Mouse (Mus musculus): ENCODE data around the gene B4galnt2. TPM values are rescaled to one million over a fixed set of nuclear protein-coding genes. Genes with fewer than 3 reads are reported as not detected.
A peak's percentile ranks its signal among the peaks of the same experiment; 100 is the strongest.

B4galnt2 gene
- polyA plus RNA-seq, 1 experiment from 2014 or later = 1.1 TPM

DNA sequence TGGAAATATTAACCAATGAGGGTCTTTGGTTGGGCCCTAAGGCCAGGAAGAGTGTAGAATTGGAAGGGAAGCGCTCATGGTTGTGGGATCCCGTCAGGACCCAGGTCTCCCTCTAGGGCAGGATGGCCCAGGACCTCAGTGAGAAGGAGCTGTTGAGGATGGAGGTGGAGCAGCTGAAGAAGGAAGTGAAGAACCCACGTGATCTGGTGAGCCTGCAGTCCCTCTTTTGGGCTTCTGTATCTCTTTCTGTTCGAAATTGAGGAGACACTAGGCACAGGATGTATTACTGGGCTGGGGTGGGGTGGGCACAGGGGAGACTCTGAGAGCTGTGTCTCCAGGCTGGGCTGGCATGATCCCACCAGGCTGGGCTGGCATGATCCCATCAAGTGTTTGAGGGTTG is 69.8 kb downstream of the B4galnt2 start:
- H3K4me3 ChIP-seq (replicated peaks; ENCODE audit: low read depth, low read length) = no peak overlapping the region
- peak overlapping the region; percentile 44; the same call in 1 of the 2 replicates for H3K4me2 ChIP-seq (ENCODE audit: low read length)
- ATAC-seq (replicated peaks; ENCODE audit: low FRiP score, low read depth) (no peak), DNase-seq (ENCODE audit: low spot score) (no peak)
- H3K36me3 ChIP-seq (ENCODE audit: insufficient read depth, low read length) = no peaks in the 10 kb centered on the region
- WGBS = 72% methylated on average over 4 of the region's 4 CpGs
- no peaks in the 10 kb centered on the region for H3K9me3 ChIP-seq (replicated peaks; ENCODE audit: low read length)
- no peaks in the 10 kb centered on the region for H3K4me1 ChIP-seq (replicated peaks; ENCODE audit: insufficient read depth, low read length)
- no peak overlapping the region for H3K27ac ChIP-seq
- H3K9ac ChIP-seq (ENCODE audit: low read depth, low read length) = no peak overlapping the region
- no peaks in the 10 kb centered on the region for H3K27me3 ChIP-seq (ENCODE audit: insufficient read depth, low read length)
- TF ChIP-seq CTCF (IDR thresholded peaks at IDR 0.05; ENCODE audit: low read depth) = no peak

DNA sequence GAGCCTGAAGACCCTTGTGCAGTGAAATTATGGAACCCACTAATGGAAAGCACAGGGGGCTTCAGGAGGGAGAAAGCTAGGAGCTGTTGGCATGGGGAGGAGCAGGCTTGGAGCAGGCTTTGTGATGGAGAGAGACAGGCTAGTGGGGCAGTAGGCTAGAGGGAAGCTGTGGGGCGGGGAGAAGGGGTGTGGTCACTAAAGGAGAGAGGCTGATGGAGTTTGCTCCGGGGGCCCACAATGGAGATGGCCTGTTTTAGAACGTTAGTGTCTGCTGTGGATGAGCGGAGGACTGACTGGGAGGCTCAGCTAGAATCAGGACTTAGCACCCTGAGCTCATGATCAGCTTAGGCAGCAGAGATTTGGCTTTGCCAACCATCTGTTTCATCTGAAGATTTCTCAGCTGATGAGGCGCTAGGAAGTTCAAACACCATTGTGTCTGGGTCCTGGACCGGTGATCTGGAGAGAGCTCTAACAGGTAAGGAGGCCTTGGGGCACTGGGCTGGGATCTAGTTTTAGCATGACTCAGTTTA is 71.2 kb downstream of the B4galnt2 start:
- 49% methylated on average over 6 of the region's 6 CpGs for WGBS
- H3K9ac ChIP-seq (ENCODE audit: low read depth, low read length) = no peak overlapping the region
- no peak for ATAC-seq (replicated peaks; ENCODE audit: low FRiP score, low read depth)
- H3K27me3 ChIP-seq (ENCODE audit: insufficient read depth, low read length) = no peaks in the 10 kb centered on the region
- H3K4me1 ChIP-seq (replicated peaks; ENCODE audit: insufficient read depth, low read length) = no peaks in the 10 kb centered on the region
- H3K27ac ChIP-seq = 0 out of 2 replicates have a peak overlapping the region, but pooled peaks have one; percentile 13
- no peak for TF ChIP-seq CTCF (IDR thresholded peaks at IDR 0.05; ENCODE audit: low read depth)
- H3K9me3 ChIP-seq (replicated peaks; ENCODE audit: low read length) = no peaks in the 10 kb centered on the region
- no peaks in the 10 kb centered on the region for H3K36me3 ChIP-seq (ENCODE audit: insufficient read depth, low read length)
- peak overlapping the region; percentile 44 for H3K4me2 ChIP-seq (ENCODE audit: low read length)
- peak overlapping the region; percentile 11; the same call in 1 of the 2 replicates for H3K4me3 ChIP-seq (replicated peaks; ENCODE audit: low read depth, low read length)
- DNase-seq (ENCODE audit: low spot score) = no peak

GRCm38 (mm10) chr11:95842953-95843352 is 71.7 kb downstream of the B4galnt2 start:
- Histone ChIP-seq H3K4me3 (replicated peaks; ENCODE audit: low read depth, low read length) (no peak overlapping the region), H3K27ac (peak overlapping the region; percentile 76; the same call in 1 of the 2 replicates), H3K36me3 (ENCODE audit: insufficient read depth, low read length) (no peaks in the 10 kb centered on the region), H3K27me3 (ENCODE audit: insufficient read depth, low read length) (no peaks in the 10 kb centered on the region), H3K4me1 (replicated peaks; ENCODE audit: insufficient read depth, low read length) (no peaks in the 10 kb centered on the region), H3K4me2 (ENCODE audit: low read length) (peak overlapping the region; percentile 44), H3K9me3 (replicated peaks; ENCODE audit: low read length) (no peaks in the 10 kb centered on the region), H3K9ac (ENCODE audit: low read depth, low read length) (no peak overlapping the region)
- DNase-seq (ENCODE audit: low spot score) = no peak
- 62% methylated on average over 5 of the region's 5 CpGs for WGBS
- ATAC-seq (replicated peaks; ENCODE audit: low FRiP score, low read depth) = no peak
- TF ChIP-seq CTCF (IDR thresholded peaks at IDR 0.05; ENCODE audit: low read depth) = no peak

GRCm38 (mm10) chr11:95842074-95842681 is 72.5 kb downstream of the B4galnt2 start, which contains the start of gene Abi3:
Gene Abi3, minus strand, starts transcription at chr11:95842476.
- no peaks in the 10 kb centered on the region for H3K36me3 ChIP-seq (ENCODE audit: insufficient read depth, low read length)
- no peaks in the 10 kb centered on the region for H3K4me1 ChIP-seq (replicated peaks; ENCODE audit: insufficient read depth, low read length)
- 20% methylated on average over 11 of the region's 11 CpGs for WGBS
- no peaks in the 10 kb centered on the region for H3K27me3 ChIP-seq (ENCODE audit: insufficient read depth, low read length)
- peak within 1 kb of the TSS; percentile 44 for H3K4me2 ChIP-seq (ENCODE audit: low read length)
- peak within 1 kb of the TSS; percentile 49 for H3K9ac ChIP-seq (ENCODE audit: low read depth, low read length)
- no peaks in the 10 kb centered on the region for H3K9me3 ChIP-seq (replicated peaks; ENCODE audit: low read length)
- peak within 1 kb of the TSS; percentile 76 for H3K27ac ChIP-seq
- DNase-seq (ENCODE audit: low spot score) (peak; percentile 69), ATAC-seq (replicated peaks; ENCODE audit: low FRiP score, low read depth) (0 out of 2 replicates have a peak, but pooled peaks have one; percentile 23)
- peak within 1 kb of the TSS; percentile 26 for H3K4me3 ChIP-seq (replicated peaks; ENCODE audit: low read depth, low read length)
- no peak for TF ChIP-seq CTCF (IDR thresholded peaks at IDR 0.05; ENCODE audit: low read depth)

DNA sequence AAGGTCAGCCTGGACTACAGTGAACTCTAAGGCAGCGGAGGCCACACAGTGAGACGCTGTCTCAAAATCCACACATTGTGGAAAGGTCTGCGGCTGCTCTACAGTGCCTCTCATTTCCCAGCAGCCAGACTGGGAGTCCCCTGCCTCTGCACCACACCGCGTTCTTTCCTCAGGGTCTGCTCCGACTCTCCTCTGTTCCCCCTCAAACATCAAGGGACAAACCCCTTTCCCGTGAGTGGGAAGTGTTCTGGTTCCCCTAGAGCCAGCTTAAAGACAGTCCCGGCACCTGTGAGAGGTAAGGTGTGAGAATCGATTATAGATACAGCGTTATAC is 73.2 kb downstream of the B4galnt2 start:
- no peak for TF ChIP-seq CTCF (IDR thresholded peaks at IDR 0.05; ENCODE audit: low read depth)
- Histone ChIP-seq H3K4me3 (replicated peaks; ENCODE audit: low read depth, low read length) (peak overlapping the region; percentile 26), H3K9ac (ENCODE audit: low read depth, low read length) (peak overlapping the region; percentile 49; the same call in 1 of the 2 replicates), H3K9me3 (replicated peaks; ENCODE audit: low read length) (no peaks in the 10 kb centered on the region), H3K4me2 (ENCODE audit: low read length) (peak overlapping the region; percentile 44), H3K27ac (peak overlapping the region; percentile 76; the same call in 1 of the 2 replicates), H3K4me1 (replicated peaks; ENCODE audit: insufficient read depth, low read length) (peaks cover 5% of the 10 kb centered on the region; the same call in 1 of the 2 replicates), H3K36me3 (ENCODE audit: insufficient read depth, low read length) (no peaks in the 10 kb centered on the region), H3K27me3 (ENCODE audit: insufficient read depth, low read length) (no peaks in the 10 kb centered on the region)
- DNase-seq (ENCODE audit: low spot score) = no peak
- no peak for ATAC-seq (replicated peaks; ENCODE audit: low FRiP score, low read depth)
- 59% methylated on average over 10 of the region's 10 CpGs for WGBS

DNA sequence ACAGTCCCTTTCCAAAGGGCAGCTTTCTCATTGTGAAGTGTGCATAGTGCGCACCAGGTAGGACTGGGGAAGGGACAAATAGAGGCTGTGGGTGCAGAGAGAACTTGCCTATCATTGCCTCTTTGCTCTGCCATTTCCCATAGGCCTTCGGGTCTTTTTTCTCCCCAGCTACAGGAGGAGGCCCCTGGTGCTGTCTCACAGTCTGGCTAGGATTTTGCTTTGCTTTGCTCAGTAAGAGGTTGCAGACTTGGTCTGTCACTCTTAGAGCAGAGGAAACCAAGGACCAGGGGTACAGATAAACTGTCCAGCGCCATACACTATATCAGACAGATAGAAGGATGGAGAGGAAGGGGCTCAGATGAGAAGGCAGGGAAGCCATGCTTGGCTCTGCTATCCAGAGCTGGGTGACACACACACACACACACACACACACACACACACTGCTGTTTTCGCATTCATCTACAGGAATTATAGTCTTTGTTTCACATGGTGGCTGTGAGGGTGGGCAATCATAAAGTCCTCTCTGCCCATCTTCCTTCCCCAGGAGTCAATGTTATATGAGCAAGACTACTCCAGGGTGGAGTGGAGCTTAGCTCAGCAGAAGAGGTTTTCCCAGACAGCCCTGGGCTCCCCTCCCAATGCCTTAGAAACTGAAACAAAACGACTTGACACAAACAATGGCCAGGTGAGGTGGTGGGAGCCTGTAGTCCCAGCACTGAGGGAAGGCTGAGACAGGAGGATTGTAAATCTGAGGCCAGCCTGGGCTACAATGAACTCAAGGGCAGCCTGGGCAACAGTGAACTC is 73.8 kb downstream of the B4galnt2 start:
- 73% methylated on average over 5 of the region's 5 CpGs for WGBS
- H3K27me3 ChIP-seq (ENCODE audit: insufficient read depth, low read length) = no peaks in the 10 kb centered on the region; the same call in 1 of the 2 replicates
- H3K4me3 ChIP-seq (replicated peaks; ENCODE audit: low read depth, low read length) = peak overlapping the region; percentile 26; the same call in 1 of the 2 replicates
- no peak overlapping the region for H3K27ac ChIP-seq
- H3K4me1 ChIP-seq (replicated peaks; ENCODE audit: insufficient read depth, low read length) = peaks cover 8% of the 10 kb centered on the region
- peak overlapping the region; percentile 44 for H3K4me2 ChIP-seq (ENCODE audit: low read length)
- H3K36me3 ChIP-seq (ENCODE audit: insufficient read depth, low read length) = no peaks in the 10 kb centered on the region
- H3K9me3 ChIP-seq (replicated peaks; ENCODE audit: low read length) = no peaks in the 10 kb centered on the region
- no peak for DNase-seq (ENCODE audit: low spot score)
- ATAC-seq (replicated peaks; ENCODE audit: low FRiP score, low read depth) = no peak
- H3K9ac ChIP-seq (ENCODE audit: low read depth, low read length) = no peak overlapping the region
- no peak for TF ChIP-seq CTCF (IDR thresholded peaks at IDR 0.05; ENCODE audit: low read depth)
